Comparison of ENCODE assay signal across 8 mouse cellular contexts in the genomic region with DNA sequence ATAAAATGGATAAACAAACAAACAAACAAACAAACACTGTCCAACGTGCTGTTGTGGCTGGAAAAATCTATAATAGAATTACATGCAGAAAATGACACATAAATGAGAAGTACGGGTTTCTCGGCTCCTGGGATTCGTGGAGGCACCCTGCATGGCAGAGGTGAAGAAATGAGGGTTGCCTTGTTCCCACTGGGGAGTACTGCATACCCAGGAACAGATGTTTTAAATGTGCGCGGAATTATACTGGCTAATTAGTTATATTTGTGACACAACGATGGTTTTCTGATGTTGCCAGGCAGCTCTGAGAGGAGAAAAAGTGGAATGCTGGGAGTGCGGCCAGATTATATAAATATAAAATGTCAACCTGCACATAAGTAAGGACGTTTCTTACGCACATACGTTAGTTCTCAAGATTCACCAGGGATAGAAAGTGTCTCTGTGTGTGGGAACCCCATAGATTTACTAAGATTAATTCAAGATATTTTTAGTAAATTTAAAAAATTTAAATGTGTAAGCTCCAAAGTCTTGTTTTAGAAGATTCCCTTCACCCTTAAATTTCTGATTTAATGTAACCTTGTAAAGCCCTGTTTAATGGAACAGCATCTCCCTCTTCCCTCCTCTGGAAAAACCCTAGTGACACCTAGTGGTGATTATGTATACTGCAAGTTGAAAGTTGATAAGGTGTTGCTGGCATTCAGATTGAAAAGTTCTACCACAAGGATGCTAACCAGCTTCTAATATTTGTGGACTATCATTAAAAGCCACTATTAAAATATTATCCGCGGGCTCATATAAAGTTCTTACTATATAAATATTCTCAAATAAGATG. TPM values are rescaled to one million over a fixed set of nuclear protein-coding genes. Genes with fewer than 3 reads are reported as not detected.
DNase-seq lines count a peak whose midpoint lies in the region; ATAC-seq lines count a peak whose summit lies in the region.

No protein-coding gene starts in this region.

- H3K27me3 ChIP-seq in heart, embryonic 11.5 days (ENCODE audit: control insufficient read depth, insufficient read depth, low read length), result no peaks in the 10 kb centered on the region

- H3K4me3 ChIP-seq in heart, embryonic 11.5 days (ENCODE audit: low read depth, low read length), result no peak overlapping the region

- H3K4me2 ChIP-seq in heart, embryonic 11.5 days, result no peak overlapping the region

- no peaks in the 10 kb centered on the region for H3K9me3 ChIP-seq in heart, embryonic 11.5 days (replicated peaks; ENCODE audit: control insufficient read depth, low read length)

- peak; percentile 31 to 32 for DNase-seq in heart, adult 9 months (ENCODE audit: low spot score in 2 of 2)
- DNase-seq in spleen, postnatal 36 days (ENCODE audit: low spot score in 2 of 2), result peak; percentile 8 to 37
- no peak for DNase-seq in spleen, adult 12 weeks (ENCODE audit: low spot score)
- DNase-seq in c-Kit-negative CD71-positive TER-119-positive erythroid progenitor cells, embryonic 14.5 days (ENCODE audit: low read depth, low spot score), result peak; percentile 50
- peak; percentile 67 for DNase-seq in hindlimb bud, embryonic 11.5 days (ENCODE audit: extremely low spot score, low read depth, low spot score)
- peak; percentile 63 for DNase-seq in retina, postnatal 7 days (ENCODE audit: low read depth, low spot score)
- no peak for DNase-seq in adrenal gland, postnatal 4 days (ENCODE audit: low spot score in 2 of 2)

- H3K27ac ChIP-seq in heart, embryonic 11.5 days (ENCODE audit: low read depth, low read length), result no peak overlapping the region

- no peaks in the 10 kb centered on the region for H3K4me1 ChIP-seq in heart, embryonic 11.5 days (ENCODE audit: control insufficient read depth, insufficient read depth, low read length)

- no peaks in the 10 kb centered on the region for H3K36me3 ChIP-seq in heart, embryonic 11.5 days (ENCODE audit: control insufficient read depth, insufficient read depth, low read length)

- 70% methylated on average over 13 of the region's 13 CpGs for WGBS in heart, embryonic 11.5 days (ENCODE audit: insufficient replicate concordance)

- no peak for ATAC-seq in heart, embryonic 11.5 days (replicated peaks; ENCODE audit: insufficient number of reproducible peaks, low FRiP score, low TSS enrichment)

- no peak overlapping the region for H3K9ac ChIP-seq in heart, embryonic 11.5 days (ENCODE audit: low read depth, low read length)

RNA-seq across cellular contexts. Expression of a gene that starts 53.5 kb away (rescaled TPM):
- polyA plus RNA-seq in heart, embryonic 11.5 days (2014; fragmentation: Nextera tagmentation; extraction: Ambion mirVana), result 9.3 and 9.7 TPM in 2 replicates
- 10 to 100 TPM; 19.9 to 21.5 TPM for total RNA-seq in adrenal gland, postnatal 4 days (2021)

RNA-seq across cellular contexts. Expression of a gene that starts 56.3 kb away (rescaled TPM):
- polyA plus RNA-seq in heart, embryonic 11.5 days (2014; fragmentation: Nextera tagmentation; extraction: Ambion mirVana), result 158 and 161 TPM in 2 replicates
- total RNA-seq in adrenal gland, postnatal 4 days (2021), result 10 to 100 TPM; 47.8 to 55.9 TPM

Comparison
In these comparisons a context has a peak if more than half of its experiments do, and no peak if none do; other contexts are left out.
1. DNase-seq: peak in heart, adult 9 months (2 of 2), spleen, postnatal 36 days (2 of 2), c-Kit-negative CD71-positive TER-119-positive erythroid progenitor cells, embryonic 14.5 days (single experiment), hindlimb bud, embryonic 11.5 days (single experiment) and retina, postnatal 7 days (single experiment); none in spleen, adult 12 weeks (single experiment) and adrenal gland, postnatal 4 days (0 of 2).